Mouse (Mus musculus) urinary bladder, postnatal 25 days (tissue): ENCODE measurements around the gene Ccdc85c.

Source experiments
- DNase-seq: peaks from one replicate; pipeline ENCODE4 v3.0.0; 2022; ENCODE audit warnings: low spot score

The Ccdc85c gene

GRCm38 (mm10) chr12:108174606-108175505 lies 100.4 kb downstream of the Ccdc85c start:
- no peak for DNase-seq

- DNase-seq = no peak
These were observed 102.6 kb downstream of the Ccdc85c start for GRCm38 (mm10) chr12:108172639-108173038.

- DNase-seq = no peak
These were observed 103.9 kb downstream of the Ccdc85c start for GRCm38 (mm10) chr12:108171336-108171735.

GRCm38 (mm10) chr12:108170467-108170866 lies 104.8 kb downstream of the Ccdc85c start:
- no peak for DNase-seq

GRCm38 (mm10) chr12:108168909-108169308 lies 106.3 kb downstream of the Ccdc85c start:
- DNase-seq = no peak

GRCm38 (mm10) chr12:108163706-108164105 lies 111.5 kb downstream of the Ccdc85c start:
- no peak for DNase-seq

- DNase-seq = no peak
These were observed 113.2 kb downstream of the Ccdc85c start for GRCm38 (mm10) chr12:108162036-108162435.

- DNase-seq = no peak
These were observed 115.4 kb downstream of the Ccdc85c start for GRCm38 (mm10) chr12:108159863-108160262.
